Mouse (Mus musculus) gastrocnemius, postnatal 4 days (tissue): ENCODE data around the gene Ropn1l. TPM values are rescaled to one million over a fixed set of nuclear protein-coding genes. Genes with fewer than 3 reads are reported as not detected.

Experiments
- DNase-seq, 2 experiments: peaks; one replicate each; pipeline ENCODE4 v3.0.0; 2021 to 2022; ENCODE audit warnings: low spot score in 2 of 2, mixed read lengths in 2 of 2
- total RNA-seq, 2 experiments: library from RNA; stranded (reverse); gene quantifications; 2 replicates each; pipeline ENCODE4 v1.2.3; 2021

Gene Ropn1l
- total RNA-seq, 2 experiments from 2014 or later = 0.39 to 0.57 TPM

DNA sequence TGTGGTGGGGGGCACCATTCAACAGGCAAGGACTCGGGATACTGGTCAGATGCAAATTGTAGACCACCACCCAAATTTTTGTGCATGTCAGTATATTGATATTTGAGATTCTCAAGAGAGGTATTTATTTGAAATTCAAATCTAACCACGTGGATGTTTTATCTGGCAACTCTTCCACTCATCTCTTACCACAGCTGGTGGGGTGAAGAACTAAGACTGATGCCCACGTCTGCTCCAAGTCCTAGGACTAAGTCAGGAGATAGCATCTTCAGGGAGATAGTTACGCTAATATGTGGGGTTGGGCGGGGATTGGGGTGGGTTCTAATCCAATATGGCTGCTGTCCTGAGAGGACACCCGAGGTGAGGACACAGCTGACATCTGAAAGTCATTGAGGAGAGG is 41.1 kb downstream of the Ropn1l start:
- no peak for DNase-seq

DNA sequence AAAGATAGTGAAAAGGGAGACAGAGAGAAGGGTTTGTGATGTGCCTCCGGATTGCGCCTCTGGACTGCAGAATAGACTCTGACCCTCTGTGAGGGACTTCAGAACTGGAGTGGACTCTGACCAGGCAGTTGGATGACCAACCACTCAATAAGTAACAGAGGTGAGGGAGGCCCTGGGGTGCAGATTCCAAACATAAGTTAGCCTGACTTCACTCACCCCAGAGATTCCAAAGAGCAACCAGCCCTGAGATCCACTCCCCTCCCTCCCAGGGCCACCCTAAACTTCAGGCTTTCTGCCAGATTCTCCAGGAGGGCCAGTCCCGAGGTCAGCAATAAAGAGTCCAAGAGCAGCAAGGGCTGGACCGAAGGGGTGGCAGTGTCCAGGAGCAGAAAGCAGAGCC is 46.0 kb downstream of the Ropn1l start:
- DNase-seq = no peak

DNA sequence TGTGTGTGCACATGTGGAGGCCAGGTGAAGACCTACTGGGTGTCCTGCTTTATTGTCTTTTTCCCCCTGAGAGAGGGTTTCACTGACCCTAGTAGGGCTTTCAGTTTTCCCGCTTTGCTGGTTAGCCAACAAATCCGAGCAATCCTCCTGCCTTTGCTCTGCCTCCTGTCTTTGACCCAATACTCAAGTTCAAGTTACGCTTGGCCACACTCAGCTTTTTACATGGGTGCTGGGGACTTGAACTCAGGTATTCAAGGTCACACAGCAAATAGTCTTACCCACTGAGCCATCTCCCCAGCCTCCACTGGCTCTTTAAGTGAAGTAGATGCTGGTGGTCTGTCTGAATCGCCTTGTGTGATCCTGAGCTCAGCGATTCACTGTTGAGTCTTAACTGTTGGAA is 46.7 kb downstream of the Ropn1l start:
- no peak for DNase-seq

DNA sequence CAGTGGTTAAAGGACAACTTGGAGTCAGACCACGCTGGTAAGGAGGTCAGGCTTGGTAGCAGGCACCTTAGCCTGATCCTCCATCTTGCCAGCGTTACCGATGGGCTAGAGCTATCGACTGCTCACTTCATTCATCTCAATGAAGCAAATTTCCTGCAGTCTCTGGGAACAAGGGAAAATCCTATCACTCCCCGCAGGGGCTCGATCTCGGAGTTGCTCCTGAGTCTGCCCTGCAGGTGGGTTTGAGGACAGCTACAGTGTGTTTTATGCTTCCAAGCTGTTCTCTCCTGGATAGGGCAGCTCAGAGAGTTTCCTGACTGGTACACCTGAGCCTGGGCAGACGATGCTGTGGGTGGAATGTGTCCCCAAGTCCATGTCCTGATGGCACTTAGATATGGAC is 49.2 kb downstream of the Ropn1l start:
- DNase-seq = no peak

DNA sequence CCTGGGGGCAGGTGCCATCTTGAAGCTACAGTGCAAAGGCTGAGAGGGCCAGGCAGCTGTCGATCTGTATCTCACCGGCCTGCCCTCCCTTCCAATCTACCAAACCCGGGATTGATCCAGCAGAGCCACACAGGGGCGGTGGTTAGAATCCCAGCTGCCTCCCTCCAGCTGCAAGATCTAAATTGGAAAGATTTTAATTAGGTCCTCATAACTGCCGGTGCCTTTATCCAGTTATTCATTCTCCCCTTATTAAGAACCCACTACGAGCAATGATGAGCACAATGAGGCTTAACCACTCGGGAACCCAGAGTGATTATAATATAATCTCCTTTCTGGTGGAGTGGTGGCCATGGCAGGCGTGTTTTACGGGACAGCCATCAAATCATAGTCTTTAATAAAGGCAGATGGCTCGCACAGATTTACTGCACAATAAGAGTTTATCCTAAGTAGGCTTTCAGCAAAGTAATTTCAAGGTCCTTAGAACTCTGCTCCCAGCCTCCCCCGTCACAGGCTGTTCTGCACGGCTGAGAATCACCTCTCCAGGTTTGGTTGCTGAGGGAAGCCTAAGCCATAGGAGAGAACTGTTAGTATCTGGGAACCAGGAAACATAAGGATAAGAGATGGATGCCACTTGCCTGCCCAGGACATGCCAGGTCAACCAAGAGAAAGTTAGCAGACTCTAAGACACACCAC is 51.2 kb downstream of the Ropn1l start:
- DNase-seq = no peak

DNA sequence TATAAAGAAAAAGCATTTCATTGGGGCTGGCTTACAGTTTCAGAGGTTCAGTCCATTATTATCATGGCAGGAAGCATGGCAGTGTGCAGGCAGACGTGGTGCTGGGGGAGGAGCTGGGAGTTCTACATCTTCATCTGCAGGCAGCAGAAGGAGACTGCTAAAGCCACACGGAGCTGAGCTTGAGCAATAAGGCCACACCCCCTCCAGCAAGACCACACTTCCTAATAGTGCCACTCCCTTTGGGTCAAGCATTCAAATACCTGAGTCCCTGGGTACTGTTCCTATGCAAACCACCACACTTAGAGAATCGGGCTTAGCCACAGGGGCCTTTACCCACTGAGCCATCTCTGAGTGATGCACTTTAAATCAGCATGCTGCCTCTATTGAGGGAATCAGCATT is 52.6 kb downstream of the Ropn1l start:
- DNase-seq = no peak

DNA sequence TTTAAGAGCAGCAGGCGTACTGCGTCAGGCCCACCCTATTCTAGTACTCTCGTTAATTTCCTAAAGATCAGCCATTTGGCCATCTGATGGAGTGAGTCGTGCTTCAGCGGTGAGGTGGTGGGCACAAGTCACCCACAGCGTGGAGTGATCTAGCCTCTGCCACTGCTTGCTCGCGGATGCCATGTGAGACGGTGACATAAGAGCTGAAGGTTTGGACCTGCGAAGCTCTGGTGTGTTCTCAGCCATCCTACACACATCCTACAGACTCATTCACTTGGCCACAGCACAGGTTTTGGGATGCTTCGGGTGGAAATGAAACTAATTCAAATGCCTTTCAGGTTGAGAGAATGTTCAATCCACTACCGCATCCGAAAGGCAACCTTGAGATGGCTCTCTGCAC is 54.8 kb downstream of the Ropn1l start:
- no peak for DNase-seq

DNA sequence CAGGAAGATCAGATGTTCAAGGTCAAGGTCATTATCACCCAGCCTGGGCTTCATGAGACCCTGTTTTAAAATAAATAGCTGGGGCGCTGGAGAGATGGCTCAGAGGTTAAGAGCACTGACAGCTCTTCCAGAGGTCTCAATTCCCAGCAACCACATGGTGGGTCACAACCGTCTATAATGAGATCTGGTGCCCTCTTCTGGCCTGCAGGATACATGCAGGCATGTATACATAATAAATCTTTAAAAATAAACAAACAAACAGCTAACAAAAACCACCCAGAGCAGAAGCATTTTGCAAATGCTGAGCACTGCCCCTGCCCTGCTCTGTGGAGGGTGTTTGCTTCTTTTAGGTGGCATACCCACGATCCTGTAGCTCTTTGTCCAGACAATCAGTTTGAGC is 56.2 kb downstream of the Ropn1l start:
- DNase-seq = no peak

DNA sequence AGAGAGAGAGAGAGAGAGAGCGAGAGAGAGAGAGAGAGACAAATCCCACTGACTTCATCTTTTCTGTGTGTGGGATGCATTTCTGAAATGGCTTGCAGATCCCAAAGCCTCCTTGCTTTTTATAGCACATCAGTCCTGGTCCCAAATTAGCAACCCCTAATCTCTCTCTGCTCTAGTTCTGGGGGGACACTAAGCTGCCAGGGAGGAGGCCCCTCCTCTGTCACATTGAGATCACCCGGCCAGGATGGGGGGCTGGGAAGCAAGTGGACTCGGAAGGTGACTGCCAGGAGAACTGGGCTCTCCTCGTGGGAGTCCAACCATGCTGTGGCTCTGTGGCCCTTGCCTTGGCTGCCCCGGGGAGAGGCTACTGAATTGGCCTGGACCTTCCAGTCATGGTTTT is 56.8 kb downstream of the Ropn1l start:
- no peak for DNase-seq

DNA sequence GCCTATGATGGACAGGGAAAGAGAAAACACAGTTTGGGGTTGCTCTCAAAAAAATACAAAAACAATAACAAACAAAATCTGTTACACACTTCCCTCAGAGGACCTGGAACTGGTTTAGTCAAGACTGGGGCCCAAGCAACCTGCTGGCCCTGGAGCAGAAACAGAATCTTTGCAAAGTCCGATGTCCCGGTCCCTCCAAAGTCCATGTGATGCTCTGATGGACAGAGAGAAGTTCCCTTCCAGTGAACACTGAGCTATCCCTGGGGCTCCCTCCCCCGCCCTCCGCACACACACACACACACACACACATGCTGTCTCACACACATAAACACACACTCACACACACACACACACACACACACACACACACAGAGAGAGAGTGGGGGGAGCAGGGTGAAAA is 57.6 kb downstream of the Ropn1l start:
- DNase-seq = no peak

DNA sequence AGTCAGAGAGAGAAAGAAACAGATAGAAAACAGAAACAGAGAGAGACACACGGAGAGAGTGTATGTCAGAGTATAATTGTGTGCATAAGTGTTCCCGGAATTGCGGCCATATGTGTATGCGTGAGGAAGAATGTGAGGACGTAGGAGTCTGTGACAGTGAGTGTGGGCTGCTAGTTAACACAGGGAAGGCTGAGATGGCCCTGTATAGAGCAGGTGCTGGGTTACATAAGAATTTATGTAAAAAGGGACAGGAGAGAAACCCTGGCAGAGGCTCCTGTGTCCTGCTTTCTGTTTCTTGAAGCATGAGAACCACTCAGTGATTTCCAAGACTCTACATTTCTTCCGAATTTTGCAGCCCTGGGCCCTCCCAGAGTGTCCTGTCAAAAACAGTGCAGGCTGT is 60.1 kb downstream of the Ropn1l start:
- DNase-seq = no peak

DNA sequence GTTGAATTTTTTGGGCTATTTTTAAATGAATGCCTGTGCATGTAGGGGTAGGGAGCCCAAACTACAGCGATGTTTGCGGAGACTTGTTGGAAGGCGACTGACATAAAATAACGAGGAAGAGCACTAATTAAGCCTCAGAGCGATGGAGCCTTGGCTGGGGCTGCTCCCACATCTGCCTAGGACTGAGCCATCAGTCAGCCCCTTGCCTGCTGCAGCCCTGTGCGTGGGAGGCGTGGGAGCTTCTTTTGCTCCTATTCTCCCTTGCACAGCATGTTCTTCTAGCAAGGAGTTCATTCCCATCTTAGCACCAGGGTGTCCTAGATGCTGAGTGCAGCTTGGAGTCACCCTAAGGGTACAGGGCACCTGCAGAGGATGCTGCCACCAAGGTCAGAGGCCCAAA is 60.8 kb downstream of the Ropn1l start:
- DNase-seq = no peak

DNA sequence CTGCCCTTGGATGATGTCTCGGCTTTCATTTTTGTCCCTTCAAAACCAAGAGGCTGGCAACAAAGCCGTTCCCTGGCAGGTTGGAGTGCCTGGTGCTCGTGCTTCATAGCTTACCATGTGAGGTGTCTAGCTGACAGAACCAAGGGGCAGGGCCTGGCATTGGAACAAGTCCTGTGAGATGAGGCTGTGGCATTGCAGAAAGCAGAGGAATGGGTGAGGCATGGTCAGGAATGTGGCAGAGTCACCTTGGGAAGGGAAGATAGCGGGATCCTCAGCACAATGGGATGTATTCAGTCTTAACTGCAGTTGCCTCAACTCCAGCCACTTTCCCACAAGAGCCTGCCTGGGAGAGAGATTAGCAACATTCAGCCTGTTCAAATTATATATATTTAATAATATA is 61.4 kb downstream of the Ropn1l start:
- no peak for DNase-seq

Other genes with a start within 250 kb of the Ropn1l start
- gene Dap, start 229.4 kb downstream of the Ropn1l start, total RNA-seq = 10 to 100 TPM; 69.4 to 78.0 TPM
- 1 to 10 TPM; 4.9 to 5.3 TPM for gene Ankrd33b, start 86.0 kb downstream of the Ropn1l start, total RNA-seq
- gene March6, start 77.3 kb upstream of the Ropn1l start, total RNA-seq = 10 to 100 TPM; 57.8 to 61.0 TPM
- gene Cmbl, start 111.7 kb upstream of the Ropn1l start, total RNA-seq = 10 to 100 TPM; 52.5 to 63.7 TPM
- 100 to 1,000 TPM; 230 to 241 TPM for gene Cct5, start 148.1 kb upstream of the Ropn1l start, total RNA-seq
- gene Fam173b, start 148.1 kb upstream of the Ropn1l start, total RNA-seq = 10 to 100 TPM; 12.7 to 13.7 TPM